Mouse (Mus musculus): ENCODE results near the gene Sgip1.

- no peak for TF ChIP-seq CTCF (IDR thresholded peaks at IDR 0.05; ENCODE audit: low read depth)
- TF ChIP-seq EP300 (IDR thresholded peaks at IDR 0.05; ENCODE audit: low read depth), result no peak
These were observed 264.3 kb downstream of the Sgip1 start for GRCm38 (mm10) chr4:103005190-103005945.
